Comparison of ENCODE assay signal across 8 mouse cellular contexts in the genomic region with DNA sequence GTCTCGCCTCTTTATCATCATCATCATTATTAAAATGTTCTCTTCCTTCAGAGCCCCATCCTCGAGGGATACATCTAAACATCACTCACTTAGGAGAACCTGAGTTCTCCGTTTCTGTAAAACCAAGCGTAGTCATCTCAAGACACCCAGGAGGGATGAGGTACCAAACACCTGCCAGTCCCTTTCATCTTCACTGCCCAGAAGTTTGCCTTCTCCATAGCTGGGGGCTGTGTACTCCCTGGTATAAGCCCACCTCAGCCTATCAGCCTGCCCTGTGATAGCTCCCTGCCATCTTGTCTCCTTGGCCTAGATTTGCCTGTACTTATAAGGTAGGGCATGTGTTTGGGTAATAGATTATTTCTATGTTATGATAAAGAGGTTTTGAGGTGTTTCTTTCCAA. TPM values are rescaled to one million over a fixed set of nuclear protein-coding genes. Genes with fewer than 3 reads are reported as not detected.
DNase-seq lines count a peak whose midpoint lies in the region; ATAC-seq lines count a peak whose summit lies in the region.

No protein-coding gene starts in this region.

- peak; percentile 27 for DNase-seq in embryo, embryonic 10.5 days (ENCODE audit: low spot score)
- DNase-seq in embryo, embryonic 10 days (ENCODE audit: low spot score) = no peak
- peak; percentile 12 for DNase-seq in CD4-positive helper T cell, adult 2 months (ENCODE audit: low read depth, low spot score)
- DNase-seq in ovary, postnatal 14 days (ENCODE audit: low spot score) = no peak
- no peak for DNase-seq in urinary bladder, postnatal 4 days (ENCODE audit: low spot score in 2 of 2)

- peak overlapping the region; percentile 68 for H3K9ac ChIP-seq in forebrain, embryonic 15.5 days (replicated peaks)
- peak overlapping the region; percentile 96 for H3K9ac ChIP-seq in liver, embryonic 15.5 days

- H3K4me2 ChIP-seq in forebrain, embryonic 15.5 days (replicated peaks) = peak overlapping the region; percentile 88
- H3K4me2 ChIP-seq in liver, embryonic 15.5 days = peak overlapping the region; percentile 88

- no peaks in the 10 kb centered on the region for H3K36me3 ChIP-seq in forebrain, embryonic 15.5 days
- H3K36me3 ChIP-seq in liver, embryonic 15.5 days (replicated peaks) = no peaks in the 10 kb centered on the region

- no peaks in the 10 kb centered on the region for H3K27me3 ChIP-seq in forebrain, embryonic 15.5 days
- no peaks in the 10 kb centered on the region for H3K27me3 ChIP-seq in liver, embryonic 15.5 days

- H3K4me1 ChIP-seq in forebrain, embryonic 15.5 days = peaks cover 7% of the 10 kb centered on the region; the same call in 1 of the 2 replicates
- H3K4me1 ChIP-seq in liver, embryonic 15.5 days (replicated peaks) = peaks cover 45% of the 10 kb centered on the region

- 5% methylated on average over 4 of the region's 4 CpGs for WGBS in forebrain, embryonic 15.5 days
- whole genome bisulfite sequencing in liver, embryonic 15.5 days (ENCODE audit: insufficient replicate concordance) = 15% methylated on average over 4 of the region's 4 CpGs

- no peak for ATAC-seq in forebrain, embryonic 15.5 days (replicated peaks)
- no peak for ATAC-seq in liver, embryonic 15.5 days (ENCODE audit: insufficient read depth)
- ATAC-seq in monocyte, adult 5-6 weeks (replicated peaks; ENCODE audit: insufficient number of reproducible peaks, low FRiP score, low TSS enrichment, poor library complexity, severe bottlenecking) = no peak

- H3K27ac ChIP-seq in forebrain, embryonic 15.5 days (replicated peaks) = no peak overlapping the region
- peak overlapping the region; percentile 93 for H3K27ac ChIP-seq in liver, embryonic 15.5 days (replicated peaks)

- no peaks in the 10 kb centered on the region for H3K9me3 ChIP-seq in forebrain, embryonic 15.5 days
- no peaks in the 10 kb centered on the region for H3K9me3 ChIP-seq in liver, embryonic 15.5 days (replicated peaks)

- H3K4me3 ChIP-seq in forebrain, embryonic 15.5 days = peak overlapping the region; percentile 90
- H3K4me3 ChIP-seq in liver, embryonic 15.5 days (replicated peaks) = peak overlapping the region; percentile 97

RNA-seq across cellular contexts. Expression of a gene that starts 1.1 kb away (rescaled TPM):
- polyA plus RNA-seq in forebrain, embryonic 15.5 days (2015; fragmentation: Nextera tagmentation; extraction: Ambion mirVana) = 39.6 and 40.6 TPM in 2 replicates
- polyA plus RNA-seq in liver, embryonic 15.5 days (2015; fragmentation: Nextera tagmentation; extraction: Ambion mirVana) = 31.8 and 34.4 TPM in 2 replicates
- 83.5 to 103 TPM (median 93.7 TPM) in 3 replicates for total RNA-seq in monocyte, adult 5-6 weeks (2017)

RNA-seq across cellular contexts. Expression of a gene that starts 46.9 kb away (rescaled TPM):
- 0.38 and 0.80 TPM in 2 replicates for polyA plus RNA-seq in forebrain, embryonic 15.5 days (2015; fragmentation: Nextera tagmentation; extraction: Ambion mirVana)
- not detected in 2 replicates for polyA plus RNA-seq in liver, embryonic 15.5 days (2015; fragmentation: Nextera tagmentation; extraction: Ambion mirVana)
- not detected in 3 replicates for total RNA-seq in monocyte, adult 5-6 weeks (2017)

Comparison
In these comparisons a context has a peak if more than half of its experiments do, and no peak if none do; other contexts are left out.
1. DNase-seq: peak in embryo, embryonic 10.5 days (single experiment) and CD4-positive helper T cell, adult 2 months (single experiment); none in embryo, embryonic 10 days (single experiment), ovary, postnatal 14 days (single experiment) and urinary bladder, postnatal 4 days (0 of 2).